Mouse (Mus musculus) v-Abl transformed pro-B cells (cell line): ENCODE measurements around the gene Ptpn20.

Experiments used
- in situ Hi-C, 2 experiments: fragments of 400-800 bp; cut with MboI; formaldehyde crosslinking; loops; one replicate each; pipeline ENCODE4 v1.15.1; 2025; ENCODE audit not compliant: unreplicated experiment in 2 of 2

The Ptpn20 gene

DNA sequence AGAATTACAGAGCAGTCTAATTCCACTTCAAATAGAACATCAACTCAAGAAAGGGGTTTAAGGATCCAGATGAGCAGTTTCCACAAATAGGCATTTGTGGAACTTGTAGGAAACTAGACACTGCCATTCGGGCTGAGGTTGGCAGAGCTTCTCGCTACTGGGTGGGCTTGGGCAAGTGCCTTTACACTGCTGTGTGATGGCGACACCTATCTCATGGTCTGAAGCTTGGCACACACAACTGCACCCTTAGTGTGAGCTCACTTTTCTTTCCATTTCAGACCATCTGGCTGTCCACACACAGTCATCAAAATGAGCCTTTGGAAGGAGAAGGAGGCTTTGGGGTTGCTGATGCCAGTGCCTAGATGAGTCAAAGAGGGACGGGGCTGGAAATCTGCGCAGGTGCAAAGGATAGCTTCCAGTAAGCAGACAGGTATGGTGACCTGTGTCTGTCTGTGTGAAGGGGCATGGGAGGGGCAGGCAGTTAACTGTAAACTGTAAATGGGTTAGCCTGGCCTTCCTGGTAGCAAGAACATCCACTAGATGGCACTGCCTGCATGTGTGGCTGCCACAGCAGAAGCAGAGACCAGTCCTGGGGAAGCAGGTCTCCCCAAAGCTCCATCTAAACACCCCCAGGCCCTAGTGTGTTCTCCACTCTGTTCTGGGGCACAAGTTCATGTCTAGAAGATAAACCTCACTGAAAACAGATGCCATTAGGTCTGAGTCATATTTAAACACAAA is 84.5 kb downstream of the Ptpn20 start:
- in situ Hi-C loops: no loop called here

DNA sequence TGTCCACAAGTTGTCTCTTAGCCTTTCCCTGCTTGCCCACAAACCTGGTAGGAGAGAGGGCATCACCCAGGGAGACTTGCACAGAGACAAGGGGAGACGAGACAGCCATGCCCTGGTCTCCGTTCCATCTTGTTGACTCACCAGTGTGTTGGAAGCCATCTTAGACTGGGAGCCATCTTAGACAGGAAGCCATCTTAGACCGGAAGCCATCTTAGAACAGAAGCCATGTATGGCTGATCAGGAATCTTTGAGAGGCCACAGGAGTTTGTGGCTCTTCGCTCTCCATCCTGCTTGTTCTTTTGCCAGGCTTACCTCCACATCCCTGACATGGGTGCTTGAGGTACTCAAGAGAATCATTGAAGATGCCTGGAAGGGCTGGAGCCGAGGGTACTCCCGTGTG is 89.0 kb downstream of the Ptpn20 start:
- in situ Hi-C loops: loop anchor here (25.0 kb wide), 3 partner anchors 709 to 884 kb away; partner anchors contain the start of gene Mmrn2 (in 1 of the 2)

DNA sequence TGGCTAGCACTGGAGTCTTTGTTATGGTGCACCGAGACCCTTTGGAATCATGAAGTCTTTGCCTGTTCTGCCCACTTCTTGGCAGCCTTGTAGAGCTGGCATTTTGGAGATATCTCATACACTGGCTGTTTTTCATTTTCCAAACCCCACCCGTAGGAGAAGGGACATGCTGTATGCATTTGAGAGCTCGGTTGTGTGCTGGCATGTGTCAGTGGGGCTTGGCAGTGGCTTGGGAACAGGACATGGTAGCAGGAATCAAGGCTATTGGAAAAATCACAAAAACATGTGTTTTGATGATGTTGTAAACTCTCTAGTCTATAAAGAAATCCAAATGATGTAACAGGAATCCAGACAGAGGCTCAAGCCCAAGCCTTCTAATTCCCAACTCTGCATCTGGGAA is 89.7 kb downstream of the Ptpn20 start:
- in situ Hi-C loops: loop anchor here (25.0 kb wide), 3 partner anchors 709 to 884 kb away; partner anchors contain the start of gene Mmrn2 (in 1 of the 2)

DNA sequence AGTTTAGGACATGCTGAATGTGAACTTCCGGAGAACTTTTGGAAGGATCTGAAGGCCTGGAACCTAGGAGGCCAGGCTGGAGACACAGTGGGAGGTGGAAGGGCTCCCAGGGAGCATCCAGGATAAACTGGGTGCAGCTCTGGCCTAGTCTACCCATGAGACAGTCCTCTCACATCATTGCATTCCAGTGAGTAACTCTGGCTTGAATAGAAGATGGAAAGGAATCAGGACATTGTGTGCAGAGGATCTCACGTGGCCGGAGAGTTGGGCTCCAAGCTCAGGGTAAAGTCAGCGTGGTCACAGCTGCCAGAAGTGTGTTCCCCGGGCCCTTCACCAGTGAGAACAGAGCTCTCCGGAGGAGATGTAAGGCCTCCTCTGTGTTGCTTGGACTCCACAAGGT is 91.6 kb downstream of the Ptpn20 start:
- in situ Hi-C loops: loop anchor here (25.0 kb wide), 3 partner anchors 707 to 882 kb away; partner anchors contain the start of gene Mmrn2 (in 1 of the 2)

DNA sequence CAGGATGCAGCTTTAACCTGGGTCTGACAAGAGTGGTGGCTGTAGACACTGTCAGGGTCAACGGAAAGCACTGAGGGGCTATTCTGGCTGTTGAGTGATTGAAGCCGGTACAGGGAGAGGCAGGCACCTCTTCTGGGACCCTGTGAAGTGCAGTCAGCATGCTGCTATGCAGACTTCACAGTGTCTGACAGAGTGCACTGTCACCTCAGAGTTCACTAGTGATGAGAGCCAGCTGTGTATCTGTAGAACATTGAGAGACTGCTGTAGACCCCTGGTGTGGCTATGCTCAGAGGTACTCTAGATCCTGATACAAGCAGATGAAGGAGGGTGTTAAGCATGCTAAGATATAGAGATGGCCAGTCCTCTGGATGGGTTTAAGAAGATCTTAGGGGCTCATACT is 93.8 kb downstream of the Ptpn20 start:
- in situ Hi-C loops: loop anchor here (25.0 kb wide), 3 partner anchors 705 to 880 kb away; partner anchors contain the start of gene Mmrn2 (in 1 of the 2)

DNA sequence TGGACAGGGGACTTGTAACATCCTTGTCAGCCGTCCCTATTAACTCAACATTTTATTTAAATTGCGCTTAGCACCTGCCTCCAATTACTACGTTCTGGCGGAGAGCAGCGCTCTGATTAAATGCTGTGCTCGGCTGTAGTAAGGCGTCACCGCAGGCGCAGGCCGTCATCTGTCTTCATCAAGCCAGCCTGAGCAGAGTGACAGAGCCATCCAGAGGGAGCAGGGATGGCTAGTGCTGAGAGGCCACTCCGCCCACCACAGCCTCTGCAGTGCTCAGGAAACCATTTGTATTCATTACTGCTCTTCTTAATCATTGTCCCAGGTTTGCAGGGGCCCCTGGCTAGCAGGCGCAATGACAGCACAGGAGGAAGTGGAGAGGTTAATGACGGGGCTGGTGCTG is 94.7 kb downstream of the Ptpn20 start:
- in situ Hi-C loops: loop anchor here (25.0 kb wide), 3 partner anchors 704 to 879 kb away; partner anchors contain the start of gene Mmrn2 (in 1 of the 2)

DNA sequence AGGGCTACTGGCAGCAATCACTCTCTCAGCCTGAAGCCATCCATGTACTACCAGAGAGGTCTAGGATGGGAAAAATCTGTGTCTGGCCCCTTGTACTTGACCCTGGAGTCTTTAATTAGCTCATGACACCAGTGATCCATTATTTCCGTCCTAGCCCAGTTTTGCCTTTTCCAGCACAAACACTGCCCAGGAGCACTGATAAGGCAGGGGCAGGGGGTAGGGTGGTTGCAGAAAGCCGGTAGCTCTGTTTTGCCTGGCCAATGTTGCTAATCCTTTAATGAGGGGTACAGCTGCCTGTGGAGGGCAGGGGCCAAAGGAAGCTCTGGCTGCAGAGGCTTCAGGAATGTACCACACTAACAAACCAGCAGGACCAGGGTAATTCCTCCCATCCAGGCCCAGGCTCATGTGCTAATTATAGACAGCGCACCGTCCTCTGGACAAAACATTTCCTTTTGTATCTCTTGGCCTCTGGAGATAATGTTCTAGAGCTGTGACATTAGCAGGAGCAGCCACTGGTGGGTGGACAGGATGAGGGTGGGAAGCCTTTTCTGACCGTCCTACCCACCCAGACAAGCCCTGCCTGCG is 98.5 kb downstream of the Ptpn20 start:
- in situ Hi-C loops: loop anchor here (25.0 kb wide), 3 partner anchors 700 to 875 kb away; partner anchors contain the start of gene Mmrn2 (in 1 of the 2)

DNA sequence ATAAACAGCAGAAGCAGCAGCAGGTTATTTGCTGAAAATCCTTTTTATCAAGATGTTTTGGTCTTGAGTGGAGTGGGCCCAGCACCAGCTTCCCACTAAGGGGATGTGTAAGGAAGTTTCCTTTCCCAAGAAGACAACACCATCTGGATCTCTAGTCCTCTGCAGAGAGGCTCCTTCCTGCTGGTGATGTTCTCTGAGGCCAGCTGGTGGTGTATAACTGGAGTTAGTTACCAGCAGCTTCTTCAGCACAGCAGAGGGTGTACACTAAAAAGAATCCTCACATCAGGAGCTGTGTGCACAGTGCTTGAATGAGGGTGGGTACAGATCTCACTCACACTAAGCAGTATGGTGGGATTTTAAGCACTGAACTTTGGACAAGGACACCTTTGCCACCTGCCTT is 100.0 kb downstream of the Ptpn20 start:
- in situ Hi-C loops: loop anchor here (25.0 kb wide), 3 partner anchors 698 to 873 kb away; partner anchors contain the start of gene Mmrn2 (in 1 of the 2)
